Mouse (Mus musculus) ovary, postnatal 14 days (tissue): ENCODE measurements around the gene Dctpp1.
A peak's percentile ranks its signal among the peaks of the same experiment; 100 is the strongest.

ENCODE experiments used
- DNase-seq: peaks from one replicate; pipeline ENCODE4 v3.0.0; 2022; ENCODE audit warnings: low spot score

The Dctpp1 gene

DNA sequence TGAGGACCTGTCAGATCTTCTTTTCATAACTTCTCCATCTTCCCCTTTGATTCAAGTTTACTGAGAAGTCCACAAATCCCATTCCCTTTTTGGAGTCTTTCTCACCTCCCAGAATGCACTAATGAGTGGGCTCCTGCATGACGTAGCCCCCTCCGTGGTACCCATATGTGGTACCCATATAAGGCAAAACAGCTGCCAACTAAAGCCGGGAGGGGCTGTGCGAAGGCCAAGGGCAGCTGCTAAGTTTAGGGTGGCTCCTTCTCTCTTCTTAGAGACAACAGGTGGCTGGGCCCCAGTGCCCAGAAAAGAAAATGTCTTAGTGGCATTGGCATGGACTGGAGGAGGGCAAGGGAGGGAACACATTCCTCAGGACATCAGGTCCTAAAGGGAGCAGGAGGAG lies 50.2 kb downstream of the Dctpp1 start:
- DNase-seq, result no peak

DNA sequence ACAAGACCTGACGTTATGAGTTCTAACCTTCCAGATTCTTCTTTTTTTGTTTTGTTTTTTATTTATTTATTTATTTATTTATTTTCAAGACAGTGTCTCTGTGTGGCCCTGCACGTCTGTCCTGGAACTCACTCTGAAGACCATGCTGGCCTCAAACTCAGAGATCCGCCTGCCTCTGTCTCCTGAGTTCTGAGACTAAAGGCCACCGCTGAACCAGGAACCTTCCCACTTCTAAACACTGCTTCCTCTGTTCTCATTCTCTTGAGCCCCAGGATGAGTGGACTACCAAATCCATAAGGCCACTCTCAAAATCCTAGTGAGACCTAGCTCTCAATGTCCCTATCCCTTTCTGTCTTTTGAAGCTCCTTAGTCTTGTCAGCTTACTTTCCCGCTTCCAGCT lies 50.7 kb downstream of the Dctpp1 start:
- no peak for DNase-seq

DNA sequence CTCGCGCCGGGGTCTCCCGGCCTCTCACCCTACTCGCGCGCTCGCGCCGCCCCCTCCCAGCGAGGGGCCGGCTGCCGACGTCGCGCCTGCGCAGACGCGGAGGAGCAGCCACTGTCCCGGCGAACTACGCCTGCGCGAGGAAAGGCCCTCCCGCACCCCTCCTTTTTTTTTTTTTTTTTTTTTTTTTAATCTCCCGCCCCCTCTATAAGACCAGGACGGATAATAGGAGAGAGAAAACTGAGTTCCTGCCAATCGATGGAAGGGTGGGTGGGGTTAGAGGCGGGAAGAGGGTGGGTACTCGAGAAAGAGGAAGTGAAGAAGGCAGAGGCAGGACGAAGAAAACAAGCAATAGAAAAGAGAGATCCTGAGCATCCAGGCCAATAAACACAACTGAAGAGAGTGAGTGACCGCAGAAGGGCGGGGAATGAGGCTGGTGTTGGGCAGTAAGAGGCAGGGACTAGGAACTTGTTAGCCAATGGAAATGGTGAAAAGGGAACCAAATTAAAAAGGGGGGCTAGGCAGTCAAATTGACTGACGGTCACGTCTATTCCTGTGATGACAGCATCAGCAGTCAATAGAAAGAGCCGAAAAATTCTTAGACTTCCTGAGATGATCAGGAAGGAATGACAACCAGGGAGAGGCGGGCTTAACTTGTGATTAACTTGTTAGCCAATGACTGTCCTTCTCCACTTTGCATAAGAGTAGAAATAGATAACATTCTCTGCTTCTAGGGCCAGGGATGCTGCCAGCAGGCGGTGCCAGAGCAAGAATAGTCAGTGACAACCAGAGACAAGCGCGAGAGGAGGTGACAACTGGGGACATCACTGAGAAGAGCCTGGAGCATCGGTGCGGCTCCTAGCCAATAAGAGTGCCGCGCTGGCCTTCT lies 51.7 kb downstream of the Dctpp1 start, which contains the start of gene Mylpf:
Gene Mylpf, plus strand, starts transcription at position 338 of the 886 bp plus-strand sequence.
- DNase-seq, result peak; percentile 89

DNA sequence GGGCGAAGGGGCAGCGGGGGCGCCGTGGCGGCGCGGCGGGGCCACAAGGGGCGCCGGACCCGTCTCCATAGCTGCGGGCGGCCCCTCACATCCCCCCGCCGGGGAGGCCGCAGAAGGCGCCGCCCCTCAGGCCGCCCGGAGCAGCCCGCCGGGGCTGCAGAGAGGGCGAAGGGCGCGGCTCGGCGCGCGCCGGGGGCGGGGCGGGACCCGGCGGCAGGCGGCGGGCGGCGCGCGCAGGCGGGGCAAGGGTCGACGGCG lies 52.3 kb downstream of the Dctpp1 start, which contains the start of gene Tbc1d10b:
Gene Tbc1d10b, minus strand, starts transcription at position 174 of the 258 bp plus-strand sequence.
- no peak for DNase-seq

DNA sequence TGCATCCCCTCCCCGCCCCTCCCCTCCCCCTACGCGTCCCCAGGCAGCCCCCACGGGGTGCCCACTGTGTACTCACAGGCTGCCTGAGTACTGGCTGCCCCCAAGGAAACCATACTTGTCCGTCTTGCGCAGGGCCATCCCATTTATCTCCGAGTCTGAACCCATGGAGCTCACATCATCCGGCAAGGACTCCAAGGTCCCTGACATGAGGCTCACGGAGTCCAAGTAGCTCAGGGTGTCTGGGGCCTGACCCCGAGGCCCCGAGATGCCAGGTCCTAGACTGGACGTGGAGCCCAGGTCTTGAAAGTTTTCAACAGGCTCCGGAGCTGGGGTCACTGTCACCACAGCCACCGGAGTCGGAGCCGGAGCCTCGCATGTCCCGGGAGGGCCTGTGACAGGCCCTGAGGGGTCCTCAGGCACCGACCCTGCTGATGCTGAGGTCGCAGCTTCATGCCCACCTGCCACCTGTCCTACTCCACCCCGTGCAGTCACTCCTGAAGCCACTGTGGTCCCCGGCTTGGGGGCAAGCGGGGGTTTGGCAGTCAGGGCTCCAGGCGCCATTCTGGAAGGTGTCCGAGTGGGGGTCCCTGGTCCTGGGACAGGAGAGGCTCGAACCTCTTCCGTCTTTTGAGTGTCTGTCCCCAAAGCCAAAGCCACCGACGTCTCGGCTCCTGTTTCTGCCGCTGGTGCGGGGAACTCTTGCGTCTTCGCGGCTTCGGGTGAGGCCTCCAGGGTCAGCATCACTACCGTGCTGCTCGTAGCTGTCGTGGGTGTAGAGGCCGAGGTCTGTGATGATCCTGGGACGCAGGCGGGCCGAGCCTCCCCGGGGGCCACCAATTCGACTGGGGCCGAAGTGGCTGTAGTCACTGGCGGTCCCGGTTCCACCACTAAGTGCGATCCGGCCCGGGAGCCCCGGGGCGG lies 52.9 kb downstream of the Dctpp1 start:
- no peak for DNase-seq
